Mouse (Mus musculus) midbrain, embryonic 12.5 days (tissue): ENCODE data around the gene 1700080E11Rik. TPM values are rescaled to one million over a fixed set of nuclear protein-coding genes. Genes with fewer than 3 reads are reported as not detected.
A peak's percentile ranks its signal among the peaks of the same experiment; 100 is the strongest.
"Not testable (repeated sequence)": the region's sequence is repeated elsewhere in the genome, so short reads cannot be mapped to it uniquely, and the experiment has no call there.

ENCODE experiments used
- ATAC-seq: fragments of 200-750 bp; cut with Nextera tagmentation; 2 replicates; pipeline ENCODE4 v1.8.0; 2017; ENCODE audit warnings: low read depth, moderate TSS enrichment, moderate library complexity; ENCODE audit not compliant: low FRiP score
- H3K27ac ChIP-seq: fragments of 300-500 bp; sonication (generic); replicated peaks from 2 replicates; pipeline ENCODE4 v1.5.1; 2016; ENCODE audit warnings: mild to moderate bottlenecking
- H3K27me3 ChIP-seq: fragments of 300-500 bp; sonication (generic); 2 replicates; pipeline ENCODE4 v1.6.1; 2016; ENCODE audit warnings: mild to moderate bottlenecking
- H3K36me3 ChIP-seq: fragments of 300-500 bp; sonication (generic); 2 replicates; pipeline ENCODE4 v1.6.1; 2016
- H3K4me1 ChIP-seq: fragments of 300-500 bp; sonication (generic); 2 replicates; pipeline ENCODE4 v1.6.1; 2016
- H3K4me2 ChIP-seq: fragments of 300-500 bp; sonication (generic); replicated peaks from 2 replicates; pipeline ENCODE4 v1.6.1; 2016; ENCODE audit warnings: mild to moderate bottlenecking, moderate library complexity
- H3K4me3 ChIP-seq: fragments of 300-500 bp; sonication (generic); 2 replicates; pipeline ENCODE4 v1.5.1; 2016; ENCODE audit warnings: mild to moderate bottlenecking
- H3K9ac ChIP-seq: fragments of 300-500 bp; sonication (generic); replicated peaks from 2 replicates; pipeline ENCODE4 v1.6.1; 2016; ENCODE audit warnings: mild to moderate bottlenecking, moderate library complexity
- H3K9me3 ChIP-seq: fragments of 300-500 bp; sonication (generic); 2 replicates; pipeline ENCODE4 v1.6.1; 2016; ENCODE audit warnings: mild to moderate bottlenecking
- whole genome bisulfite sequencing: fragments of 180-500 bp; shearing (Covaris S2); methylation state at CpG from one replicate; pipeline ENCODE4 v1.1.7; 2016; 5-methylcytosine and 5-hydroxymethylcytosine counted together
- polyA plus RNA-seq: library from polyadenylated mRNA; unstranded; fragments of >200 nt; fragmentation: Nextera tagmentation; extraction: Ambion mirVana; gene quantifications from 2 replicates; pipeline ENCODE4 v1.2.1, GENCODE M21; 2016

Gene 1700080E11Rik
- polyA plus RNA-seq: not detected in 2 replicates

DNA sequence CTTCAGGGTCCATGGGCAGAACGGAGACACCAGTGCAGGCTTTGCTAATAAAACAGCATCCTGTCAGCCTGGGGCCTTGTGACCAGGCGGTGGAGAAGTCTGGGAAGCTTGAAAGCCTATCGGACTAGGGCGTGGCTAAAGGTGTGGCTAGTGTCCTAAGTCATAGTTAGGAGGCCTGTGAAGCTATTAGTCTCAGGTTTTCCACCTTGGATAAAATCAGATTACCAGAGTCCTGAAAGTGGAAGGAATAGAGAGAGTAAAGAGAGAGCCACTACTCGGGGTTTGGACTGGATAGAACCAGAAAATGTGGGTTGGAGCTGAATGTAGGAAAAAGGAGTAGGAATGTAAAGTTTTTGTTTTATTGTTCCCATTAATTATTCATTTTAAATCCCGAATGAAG, at the start of gene 1700080E11Rik:
TSS of gene 1700080E11Rik (minus strand) at position 101 of the 400 bp plus-strand sequence.
- Histone ChIP-seq H3K27me3 (no peaks in the 10 kb centered on the region), H3K4me1 (no peaks in the 10 kb centered on the region), H3K4me3 (no peak within 1 kb of the TSS), H3K27ac (no peak within 1 kb of the TSS), H3K9ac (no peak within 1 kb of the TSS), H3K9me3 (no peaks in the 10 kb centered on the region), H3K4me2 (no peak within 1 kb of the TSS), H3K36me3 (no peaks in the 10 kb centered on the region)
- 86% methylated on average over 6 of the region's 6 CpGs for WGBS
- no peak for ATAC-seq

DNA sequence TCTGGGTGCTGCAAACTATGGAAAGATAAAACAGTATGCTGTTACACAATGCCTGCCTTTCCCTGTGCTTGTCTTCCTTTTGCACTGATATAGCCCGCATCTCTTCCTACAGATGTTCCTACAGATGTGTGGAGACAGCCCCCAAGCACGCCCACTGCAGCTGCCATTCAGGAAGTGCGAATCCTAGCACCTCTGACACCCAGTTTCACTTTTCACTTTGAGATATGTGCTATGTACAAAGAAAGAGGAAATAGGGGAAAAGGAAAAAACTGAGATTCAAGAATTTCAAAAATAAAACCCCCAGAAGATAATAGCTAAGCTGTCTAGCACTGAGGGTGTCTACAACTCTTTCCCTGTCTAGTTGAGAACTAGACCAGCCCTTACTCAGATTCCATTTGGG, 41.8 kb upstream of the 1700080E11Rik start:
- Histone ChIP-seq H3K9ac (no peak overlapping the region), H3K4me2 (no peak overlapping the region), H3K27ac (no peak overlapping the region), H3K9me3 (no peaks in the 10 kb centered on the region), H3K4me1 (no peaks in the 10 kb centered on the region), H3K4me3 (no peak overlapping the region), H3K27me3 (no peaks in the 10 kb centered on the region), H3K36me3 (no peaks in the 10 kb centered on the region)
- ATAC-seq: no peak
- 84% methylated on average over 3 of the region's 3 CpGs for WGBS

DNA sequence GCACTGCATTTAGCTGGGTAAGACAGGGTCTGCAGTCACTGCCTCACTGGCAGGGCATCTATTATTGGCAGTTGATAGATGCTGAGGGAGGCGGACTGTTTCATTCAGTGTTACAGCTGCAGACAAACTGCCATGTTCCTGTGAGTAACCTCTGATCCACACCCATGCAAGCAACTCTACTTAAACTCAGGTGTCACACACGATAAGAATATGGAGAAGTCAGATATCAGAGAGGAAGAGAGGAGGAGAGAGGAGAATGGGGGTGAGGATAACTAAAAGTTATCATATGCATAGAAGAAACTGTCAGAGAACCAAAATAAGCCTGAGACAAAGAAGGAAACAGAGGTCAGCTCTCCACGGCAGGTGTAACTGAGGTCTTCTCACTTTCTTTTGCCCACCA, 37.5 kb upstream of the 1700080E11Rik start:
- 96% methylated on average over 3 of the region's 3 CpGs for WGBS
- Histone ChIP-seq H3K36me3 (no peaks in the 10 kb centered on the region), H3K9ac (no peak overlapping the region), H3K4me2 (no peak overlapping the region), H3K4me1 (no peaks in the 10 kb centered on the region), H3K9me3 (no peaks in the 10 kb centered on the region), H3K4me3 (no peak overlapping the region), H3K27me3 (no peaks in the 10 kb centered on the region), H3K27ac (no peak overlapping the region)
- no peak for ATAC-seq

DNA sequence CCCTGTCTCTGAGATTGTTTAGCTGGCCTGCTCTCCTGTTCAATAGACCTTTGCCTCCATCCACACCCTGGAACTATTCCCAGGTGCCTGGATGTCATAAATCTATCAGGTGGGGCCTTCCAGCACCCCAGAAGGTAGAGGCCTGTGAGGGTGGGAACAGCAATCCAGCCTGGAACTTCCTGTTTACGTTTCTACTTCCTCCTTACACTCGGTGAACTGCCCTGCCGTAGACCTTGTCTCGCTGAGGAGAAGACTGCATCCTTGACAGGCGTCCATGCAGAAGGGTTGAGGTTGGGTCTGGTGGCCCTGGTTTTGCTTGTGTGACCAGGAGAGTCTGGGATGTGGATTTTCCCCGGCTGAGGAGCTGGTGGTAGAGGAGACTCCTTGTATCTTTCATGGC, 5.7 kb downstream of the 1700080E11Rik start:
- H3K4me3 ChIP-seq: no peak overlapping the region
- H3K27me3 ChIP-seq: no peaks in the 10 kb centered on the region
- H3K4me1 ChIP-seq: no peaks in the 10 kb centered on the region
- 81% methylated on average over 6 of the region's 6 CpGs for WGBS
- ATAC-seq: no peak
- no peak overlapping the region for H3K9ac ChIP-seq
- H3K27ac ChIP-seq: no peak overlapping the region
- H3K36me3 ChIP-seq: no peaks in the 10 kb centered on the region
- no peaks in the 10 kb centered on the region for H3K9me3 ChIP-seq
- no peak overlapping the region for H3K4me2 ChIP-seq

DNA sequence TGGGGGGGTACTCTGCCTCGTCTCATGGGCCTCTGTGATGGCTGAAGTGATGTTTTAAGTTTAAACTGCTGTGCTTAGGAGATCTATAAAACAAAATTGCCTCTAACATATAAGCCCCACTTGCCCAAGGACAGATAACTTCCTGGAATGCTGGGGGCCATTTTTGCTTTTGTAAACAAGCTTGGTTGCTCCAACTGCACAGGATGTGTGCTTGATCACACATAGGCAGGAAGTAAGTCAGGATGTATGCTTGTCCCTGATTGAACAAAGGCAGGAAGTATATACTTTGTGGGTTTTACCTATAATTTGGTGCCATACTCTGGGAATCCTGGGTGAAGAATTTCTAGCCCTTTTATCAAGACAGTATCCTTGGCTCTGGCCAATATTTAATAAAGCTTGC, 8.5 kb downstream of the 1700080E11Rik start:
- H3K27me3 ChIP-seq: no peaks in the 10 kb centered on the region
- no peak overlapping the region for H3K4me2 ChIP-seq
- ATAC-seq: no peak
- no peaks in the 10 kb centered on the region for H3K36me3 ChIP-seq
- H3K9ac ChIP-seq: no peak overlapping the region
- peaks cover 3% of the 10 kb centered on the region; the same call in 1 of the 2 replicates for H3K4me1 ChIP-seq
- no peaks in the 10 kb centered on the region for H3K9me3 ChIP-seq
- no peak overlapping the region for H3K4me3 ChIP-seq
- WGBS: 17% methylated on average over 1 of the region's 1 CpGs
- no peak overlapping the region for H3K27ac ChIP-seq

DNA sequence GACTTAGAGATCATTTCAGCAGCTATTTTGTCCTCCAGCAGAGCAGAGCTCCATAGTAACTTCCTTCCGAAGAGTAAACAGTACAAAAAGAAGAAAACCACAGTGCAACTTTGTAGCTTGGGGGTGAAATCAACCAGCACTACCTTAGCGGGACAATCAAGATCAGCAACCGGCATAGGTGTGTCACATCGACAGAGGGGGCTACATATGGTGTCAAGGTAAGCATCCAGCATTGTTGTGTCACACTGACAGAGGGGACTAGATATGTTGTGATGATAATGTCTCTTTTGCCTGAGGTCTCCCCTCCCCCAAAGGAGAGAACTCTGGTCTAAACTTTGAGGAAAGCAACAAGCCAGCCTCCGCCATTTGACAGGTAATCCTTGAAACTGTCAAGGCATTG, 10.4 kb downstream of the 1700080E11Rik start:
- ATAC-seq: no peak
- Histone ChIP-seq H3K36me3 (no peaks in the 10 kb centered on the region), H3K4me2 (no peak overlapping the region), H3K4me3 (no peak overlapping the region), H3K27ac (no peak overlapping the region), H3K27me3 (no peaks in the 10 kb centered on the region), H3K9me3 (no peaks in the 10 kb centered on the region), H3K9ac (no peak overlapping the region), H3K4me1 (peaks cover 10% of the 10 kb centered on the region; the same call in 1 of the 2 replicates)
- 86% methylated on average over 5 of the region's 5 CpGs for WGBS

DNA sequence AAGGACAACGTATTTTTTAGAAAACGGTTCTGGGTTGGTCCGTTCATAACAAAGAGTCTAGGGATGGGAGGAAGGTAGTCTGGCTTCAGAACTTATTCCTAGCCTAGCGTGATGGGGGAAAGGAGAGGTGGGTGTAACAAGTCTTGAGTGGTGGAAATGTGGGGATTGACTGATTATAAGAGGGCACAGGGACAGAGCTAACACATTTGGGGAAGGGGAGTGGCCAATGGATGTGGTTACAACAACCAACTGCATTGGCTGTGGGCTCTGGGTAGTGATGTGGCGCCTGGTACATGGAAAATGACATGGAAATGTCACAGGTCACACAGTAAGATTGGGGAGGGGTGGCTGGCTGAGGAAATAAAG, 12.9 kb downstream of the 1700080E11Rik start:
- Histone ChIP-seq H3K4me2 (peak overlapping the region; percentile 84), H3K4me3 (peak overlapping the region; percentile 76), H3K27ac (peak overlapping the region; percentile 90), H3K27me3 (no peaks in the 10 kb centered on the region), H3K4me1 (peaks cover 10% of the 10 kb centered on the region; the same call in 1 of the 2 replicates), H3K36me3 (no peaks in the 10 kb centered on the region), H3K9me3 (no peaks in the 10 kb centered on the region), H3K9ac (peak overlapping the region; percentile 76)
- ATAC-seq: peak; percentile 44; the same call in 1 of the 2 replicates
- WGBS: 28% methylated on average over 5 of the region's 5 CpGs

DNA sequence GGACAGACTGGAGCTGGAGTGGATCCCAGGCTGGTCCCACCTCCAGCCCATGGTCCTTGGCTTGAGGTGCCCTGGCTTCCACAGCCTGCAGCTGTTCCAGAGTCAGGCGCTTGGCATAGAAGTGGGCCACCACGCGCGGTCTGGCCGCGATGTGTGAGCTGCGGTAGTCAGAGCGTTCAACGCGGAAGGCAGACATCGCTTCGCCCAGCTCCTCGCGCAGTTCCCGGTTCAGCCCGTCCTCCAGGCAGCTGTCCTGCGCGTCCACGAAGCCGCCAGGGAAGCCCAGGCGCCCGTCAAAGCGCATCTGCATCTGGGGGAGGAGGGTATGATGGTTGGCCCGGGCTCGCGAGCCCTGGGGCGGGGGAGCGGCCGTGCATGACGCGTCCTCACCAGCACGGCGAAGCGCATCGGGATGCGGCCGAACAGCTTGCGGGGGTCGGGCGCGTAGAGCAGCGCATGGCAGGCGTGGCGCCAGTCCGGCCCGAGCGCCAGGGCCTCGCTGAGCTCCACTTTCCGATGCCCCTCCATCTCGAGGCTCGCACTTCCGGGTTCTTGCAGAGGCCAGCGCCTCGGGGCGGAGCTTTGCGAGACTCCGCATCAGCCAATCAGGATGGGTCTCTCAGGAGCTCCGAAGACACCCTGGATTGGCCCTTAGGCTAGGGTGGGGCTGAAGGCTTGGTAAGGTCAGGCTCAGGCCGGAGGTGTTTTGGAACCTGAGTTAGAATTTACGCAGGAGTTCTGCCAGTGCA, 13.5 kb downstream of the 1700080E11Rik start, which contains the start of gene Nudt16:
TSS of gene Nudt16 (minus strand) at position 572 of the 749 bp plus-strand sequence.
- Histone ChIP-seq H3K9ac (peak within 1 kb of the TSS; percentile 76), H3K4me3 (peak within 1 kb of the TSS; percentile 76), H3K4me1 (peaks cover 10% of the 10 kb centered on the region; the same call in 1 of the 2 replicates), H3K9me3 (no peaks in the 10 kb centered on the region), H3K27me3 (no peaks in the 10 kb centered on the region), H3K36me3 (no peaks in the 10 kb centered on the region), H3K27ac (peak within 1 kb of the TSS; percentile 90), H3K4me2 (peak within 1 kb of the TSS; percentile 84)
- under 1% methylated on average over 60 of the region's 60 CpGs for WGBS
- ATAC-seq: peak; percentile 98

DNA sequence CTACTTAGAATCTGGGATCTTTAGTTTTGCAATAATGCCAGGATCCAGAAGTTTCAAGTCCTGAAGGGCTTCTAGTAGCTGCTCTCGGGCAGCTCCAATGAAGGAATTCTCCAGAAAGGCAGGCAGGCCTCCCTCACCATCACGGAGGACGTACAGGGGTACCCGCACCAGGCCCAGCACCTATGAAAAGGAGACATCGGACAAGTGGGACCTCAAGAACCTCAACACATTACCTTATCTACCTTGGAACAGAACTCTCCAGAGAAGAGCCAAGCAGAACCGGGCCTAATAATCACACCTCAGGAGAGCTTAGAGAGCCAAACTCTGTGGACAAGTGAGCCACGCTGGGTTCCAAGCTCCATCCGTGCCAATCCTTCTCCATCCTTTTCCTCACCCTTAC, 14.6 kb downstream of the 1700080E11Rik start:
- Histone ChIP-seq H3K27ac (no peak overlapping the region), H3K4me3 (no peak overlapping the region), H3K36me3 (no peaks in the 10 kb centered on the region), H3K4me2 (peak overlapping the region; percentile 84; the same call in 1 of the 2 replicates), H3K27me3 (no peaks in the 10 kb centered on the region), H3K9ac (no peak overlapping the region), H3K9me3 (no peaks in the 10 kb centered on the region), H3K4me1 (peaks cover 10% of the 10 kb centered on the region; the same call in 1 of the 2 replicates)
- ATAC-seq: no peak
- WGBS: 94% methylated on average over 8 of the region's 8 CpGs

DNA sequence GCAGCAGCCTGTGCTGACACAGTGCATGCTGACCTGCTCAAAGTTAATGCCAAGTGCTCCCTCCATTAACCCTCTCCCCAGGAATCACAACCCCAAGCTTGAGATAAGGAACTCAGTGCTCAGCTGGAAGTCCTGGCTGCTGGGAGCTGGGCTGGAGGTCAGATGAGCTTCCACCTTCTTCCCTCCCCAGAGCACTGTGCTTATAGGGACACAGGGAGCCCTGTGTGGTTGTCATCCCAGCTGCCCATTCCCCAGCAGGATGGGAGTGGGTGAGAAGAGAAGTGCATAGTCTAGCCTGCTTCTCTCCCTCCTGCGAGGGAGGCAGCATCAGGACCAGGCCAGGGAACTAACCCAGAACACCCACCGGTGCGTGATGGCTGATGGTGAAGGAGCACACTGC, 19.7 kb downstream of the 1700080E11Rik start:
- 81% methylated on average over 3 of the region's 3 CpGs for WGBS
- H3K27me3 ChIP-seq, H3K4me1 ChIP-seq, H3K9ac ChIP-seq, H3K4me2 ChIP-seq, ATAC-seq, H3K9me3 ChIP-seq, H3K4me3 ChIP-seq, H3K27ac ChIP-seq, H3K36me3 ChIP-seq: not testable (repeated sequence)

DNA sequence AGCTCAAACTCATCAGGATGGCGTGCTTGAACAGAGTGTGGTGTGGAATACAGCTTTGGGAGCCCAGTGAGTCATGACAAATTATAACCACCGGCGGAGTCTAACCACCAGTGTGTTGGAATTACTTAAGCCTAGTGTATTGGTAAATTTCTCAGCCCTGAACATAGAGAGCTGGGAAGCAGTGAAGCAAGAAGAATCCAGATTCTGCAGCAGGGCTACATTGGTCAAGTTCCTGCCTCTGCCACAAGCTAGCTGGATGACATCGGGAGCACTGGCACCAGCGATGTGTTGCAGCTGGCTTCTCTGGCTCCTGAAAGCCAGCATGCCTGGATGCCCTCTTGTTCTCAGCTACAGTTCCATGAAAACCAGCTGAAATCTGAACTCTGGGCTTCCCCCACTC, 41.0 kb downstream of the 1700080E11Rik start:
- H3K4me3 ChIP-seq: no peak overlapping the region
- WGBS: 87% methylated on average over 5 of the region's 5 CpGs
- no peaks in the 10 kb centered on the region for H3K27me3 ChIP-seq
- no peak overlapping the region for H3K9ac ChIP-seq
- no peaks in the 10 kb centered on the region for H3K9me3 ChIP-seq
- H3K27ac ChIP-seq: no peak overlapping the region
- ATAC-seq: no peak
- H3K4me1 ChIP-seq: no peaks in the 10 kb centered on the region
- H3K36me3 ChIP-seq: no peaks in the 10 kb centered on the region
- H3K4me2 ChIP-seq: no peak overlapping the region

DNA sequence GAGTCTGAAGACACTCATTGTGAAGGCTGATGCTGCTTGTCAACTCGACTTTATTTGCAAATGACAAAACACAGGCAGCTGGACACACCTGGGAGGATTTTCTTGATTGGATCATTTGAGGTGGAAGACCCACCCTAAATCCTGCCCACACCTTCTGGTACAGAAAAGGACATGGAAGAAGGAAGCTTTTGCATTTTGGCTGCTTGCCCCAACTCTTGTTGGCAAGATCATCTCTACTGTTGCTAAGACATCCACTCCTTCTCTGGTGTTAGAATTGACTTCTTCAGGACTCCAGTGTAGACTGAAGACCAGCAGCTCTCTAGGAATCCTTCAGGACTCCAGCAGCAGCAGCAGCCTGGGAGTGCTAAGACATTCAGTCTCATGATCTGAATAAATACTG, 43.0 kb downstream of the 1700080E11Rik start:
- no peaks in the 10 kb centered on the region for H3K4me1 ChIP-seq
- H3K9ac ChIP-seq: no peak overlapping the region
- 72% methylated on average over 1 of the region's 1 CpGs for WGBS
- no peak for ATAC-seq
- no peaks in the 10 kb centered on the region for H3K9me3 ChIP-seq
- H3K4me2 ChIP-seq: no peak overlapping the region
- no peaks in the 10 kb centered on the region for H3K36me3 ChIP-seq
- H3K27ac ChIP-seq: no peak overlapping the region
- no peaks in the 10 kb centered on the region for H3K27me3 ChIP-seq
- H3K4me3 ChIP-seq: no peak overlapping the region
